Mouse (Mus musculus): ENCODE measurements around the gene Zbtb48. TPM values are rescaled to one million over a fixed set of nuclear protein-coding genes. Genes with fewer than 3 reads are reported as not detected.

The Zbtb48 gene
- total RNA-seq, 2 experiments from 2014 or later, result 3.4 to 3.6 TPM

- no peak for DNase-seq
These were observed 1.6 kb upstream of the Zbtb48 start for GRCm38 (mm10) chr4:152029087-152029486.

DNA sequence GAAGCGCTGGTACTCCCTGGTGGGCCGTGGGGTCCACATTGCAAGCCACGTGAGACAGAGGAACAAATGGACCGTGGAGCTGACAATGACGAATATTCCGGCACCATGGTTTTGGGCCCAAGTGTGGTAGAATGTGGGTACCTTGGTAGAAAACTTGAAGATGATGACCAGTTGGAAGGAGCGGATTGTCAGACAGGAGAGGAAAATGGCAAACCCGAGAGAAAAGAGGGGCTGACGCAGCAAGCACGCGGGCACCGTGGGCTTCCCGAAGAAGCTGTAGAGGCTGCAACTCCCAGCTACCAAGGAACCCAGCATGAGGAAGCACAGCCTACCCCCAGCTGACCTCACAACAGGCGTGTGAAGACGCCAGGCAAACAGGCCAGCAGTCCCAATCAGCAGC, 985 bp upstream of the Zbtb48 start:
- no peak for DNase-seq

DNA sequence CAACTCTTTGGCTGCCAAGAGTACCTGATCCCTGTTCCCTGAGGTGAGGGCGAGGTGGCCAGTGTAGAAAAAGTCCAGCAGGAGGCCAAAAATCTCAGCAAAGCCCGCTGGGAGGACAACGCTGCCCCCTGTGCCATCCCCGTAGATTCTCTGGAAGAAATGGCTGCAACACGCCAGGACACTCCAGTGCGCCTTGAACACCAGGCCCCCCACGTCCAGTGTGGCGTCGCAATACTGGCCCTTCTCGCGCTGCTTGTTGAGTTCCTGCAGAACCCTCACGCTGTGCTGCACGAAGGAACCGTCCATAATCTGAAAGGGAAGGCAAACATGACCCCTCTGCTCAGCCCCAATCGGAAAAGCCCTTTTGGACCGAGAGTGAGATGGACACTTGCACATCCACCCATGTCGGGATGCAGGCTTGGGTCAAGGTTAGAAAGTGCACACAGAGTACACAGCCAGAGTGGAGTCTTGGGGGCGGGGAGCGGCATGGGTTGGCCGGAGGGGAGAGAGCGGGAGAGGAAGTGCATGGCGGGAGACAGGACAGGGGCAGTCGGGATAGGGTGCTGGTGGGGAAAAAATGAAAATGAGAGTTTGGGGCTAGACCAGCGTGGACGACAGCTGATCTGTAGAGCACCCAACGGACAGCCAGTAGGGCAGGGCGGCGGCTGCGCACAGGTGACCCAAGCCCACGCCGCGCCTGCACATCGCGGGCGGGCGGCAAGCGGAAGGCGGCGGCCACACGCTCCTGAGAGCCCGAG, 541 bp downstream of the Zbtb48 start:
- peak in 1 of 2 experiments; percentile 44 for DNase-seq

GRCm38 (mm10) chr4:152024525-152024924, 2.9 kb downstream of the Zbtb48 start:
- no peak for DNase-seq

DNA sequence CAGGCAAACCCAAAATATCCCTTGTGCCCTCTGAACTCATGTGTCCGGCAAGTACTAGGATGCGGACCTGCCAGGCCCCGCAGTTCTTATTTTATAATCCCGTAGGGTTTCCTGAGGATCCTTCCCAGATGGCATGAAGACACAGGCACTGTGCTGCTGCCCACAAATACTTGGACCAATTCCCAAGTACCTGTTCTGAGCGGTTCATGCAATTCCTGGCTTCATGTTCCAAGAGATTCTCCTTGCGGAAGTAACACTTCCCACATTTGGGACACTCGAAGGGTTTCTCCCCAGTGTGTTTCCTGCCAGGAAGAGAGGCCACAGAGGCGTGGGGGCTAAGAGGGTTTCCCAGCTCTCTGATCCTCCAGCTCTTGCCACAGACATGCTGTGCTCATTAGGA, 5.0 kb downstream of the Zbtb48 start:
- DNase-seq, result no peak

DNA sequence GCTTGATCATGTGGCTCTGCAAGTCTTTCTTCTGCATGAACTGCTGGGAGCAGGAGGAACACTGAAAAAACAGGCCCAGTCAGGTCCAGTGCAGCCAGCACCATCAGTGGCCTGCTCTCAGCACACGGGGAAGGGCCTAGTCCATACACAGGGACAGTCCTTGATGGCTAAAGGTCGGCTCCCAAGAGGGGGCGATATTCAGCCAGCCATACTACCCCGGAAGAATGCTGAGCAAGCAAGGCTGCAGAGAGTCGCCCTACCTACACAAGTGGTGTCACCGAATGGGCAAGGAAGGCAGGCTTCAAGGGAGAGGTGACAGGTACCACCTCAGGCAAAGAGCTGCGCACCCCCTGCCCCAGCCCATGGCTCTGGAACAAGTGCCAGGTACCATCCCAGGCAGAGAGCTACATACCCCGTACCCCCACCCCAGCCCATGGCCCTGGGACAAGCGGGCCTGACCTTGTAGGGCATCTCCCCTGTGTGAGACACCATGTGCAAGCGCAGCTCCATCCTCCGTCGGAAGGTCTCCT, 5.8 kb downstream of the Zbtb48 start:
- DNase-seq, result no peak

DNA sequence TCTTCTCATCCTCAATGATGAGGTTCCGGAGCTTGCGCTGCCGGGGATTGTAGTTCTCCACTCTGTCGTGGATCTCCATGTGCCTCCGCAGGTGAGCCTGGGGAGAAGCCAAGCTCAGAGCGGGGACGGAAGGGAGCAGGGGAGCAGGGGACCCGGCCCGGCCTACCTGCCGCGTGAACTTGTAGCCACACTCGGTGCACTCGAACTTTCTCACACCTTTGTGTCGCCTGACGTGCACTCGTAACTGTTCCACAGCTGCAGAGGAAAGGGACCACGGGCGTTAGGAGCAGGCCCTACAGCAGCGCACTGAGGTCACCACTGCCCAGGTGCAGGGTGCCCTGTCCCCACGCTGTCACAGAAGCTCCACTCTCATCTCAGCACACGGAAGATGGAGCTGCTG, 7.4 kb downstream of the Zbtb48 start:
- DNase-seq, result no peak

GRCm38 (mm10) chr4:152019073-152019472, 8.4 kb downstream of the Zbtb48 start:
- DNase-seq, result no peak

DNA sequence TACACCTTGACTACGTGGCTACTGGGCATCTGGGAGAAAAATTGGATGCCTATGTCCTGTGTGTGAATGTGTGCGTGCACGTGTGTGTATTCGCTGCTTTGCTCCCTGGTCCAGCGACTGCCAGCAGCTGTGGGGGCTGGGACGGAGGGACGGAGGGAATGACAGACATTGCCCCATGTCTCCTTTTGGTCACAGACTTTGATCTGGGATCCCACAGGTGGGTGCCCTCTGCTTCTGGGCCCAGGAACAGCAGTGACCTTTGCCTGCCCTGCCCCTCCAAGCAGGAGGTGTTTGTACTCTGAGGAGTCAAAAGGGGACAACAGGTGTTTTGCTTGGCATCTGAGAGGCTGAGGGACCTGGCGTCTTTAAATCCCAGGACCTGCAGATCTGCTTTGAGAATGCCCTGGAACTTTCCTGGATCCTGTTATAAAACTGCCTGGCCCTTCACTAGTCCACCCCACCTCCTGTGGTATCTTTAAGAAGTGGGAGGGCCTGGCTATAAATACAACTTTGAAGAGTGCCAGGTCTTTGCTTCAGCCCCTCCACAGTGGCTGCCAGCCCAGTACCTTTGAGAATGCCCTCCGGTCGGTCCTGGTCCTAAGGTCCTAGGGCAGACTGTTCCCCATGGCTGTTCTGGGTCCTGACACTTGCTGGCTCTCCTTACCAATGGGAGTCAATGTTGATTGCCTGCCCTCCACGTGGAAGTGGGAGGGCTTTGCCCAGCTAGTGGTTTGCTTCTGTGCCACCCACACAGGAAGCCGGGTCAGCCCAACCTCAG, 14.2 kb downstream of the Zbtb48 start:
- DNase-seq, result peak; percentile 68 to 86

GRCm38 (mm10) chr4:152012109-152012508, 15.4 kb downstream of the Zbtb48 start:
- DNase-seq, result no peak

DNA sequence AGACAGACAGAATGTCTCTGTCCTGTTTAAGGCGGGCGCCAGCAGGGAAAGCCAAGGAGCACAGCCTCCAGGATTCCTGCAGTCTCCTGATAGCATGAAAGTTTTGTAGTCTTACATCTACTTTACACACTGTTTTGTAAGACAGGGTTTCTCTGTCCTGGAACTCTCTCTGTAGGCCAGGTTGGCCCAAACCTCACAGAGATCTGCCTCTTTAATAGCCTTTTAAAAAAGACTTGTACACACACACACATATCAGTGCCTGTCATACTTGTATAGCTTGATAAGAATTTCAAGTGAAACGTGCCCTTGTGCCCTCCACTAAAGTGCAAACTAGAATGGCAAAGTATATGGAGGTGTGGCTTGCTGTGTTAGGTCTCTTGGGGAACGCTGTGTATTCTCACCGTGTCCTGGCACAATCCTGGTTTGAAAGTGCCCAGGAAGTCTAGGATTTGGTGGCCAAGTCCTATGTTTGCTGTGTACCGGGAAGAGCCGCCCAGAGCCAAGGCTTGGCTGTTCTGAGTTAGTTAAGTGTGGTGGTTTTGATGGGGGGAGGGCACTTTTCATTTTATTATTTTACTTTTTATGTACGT, 16.2 kb downstream of the Zbtb48 start:
- DNase-seq, result peak; percentile 34 to 42

- DNase-seq, result peak in 1 of 2 experiments; percentile 45
These were observed 16.8 kb downstream of the Zbtb48 start for GRCm38 (mm10) chr4:152010707-152011134.

- peak; percentile 75 to 78 for DNase-seq
These were observed 17.3 kb downstream of the Zbtb48 start for GRCm38 (mm10) chr4:152010091-152010706.

DNA sequence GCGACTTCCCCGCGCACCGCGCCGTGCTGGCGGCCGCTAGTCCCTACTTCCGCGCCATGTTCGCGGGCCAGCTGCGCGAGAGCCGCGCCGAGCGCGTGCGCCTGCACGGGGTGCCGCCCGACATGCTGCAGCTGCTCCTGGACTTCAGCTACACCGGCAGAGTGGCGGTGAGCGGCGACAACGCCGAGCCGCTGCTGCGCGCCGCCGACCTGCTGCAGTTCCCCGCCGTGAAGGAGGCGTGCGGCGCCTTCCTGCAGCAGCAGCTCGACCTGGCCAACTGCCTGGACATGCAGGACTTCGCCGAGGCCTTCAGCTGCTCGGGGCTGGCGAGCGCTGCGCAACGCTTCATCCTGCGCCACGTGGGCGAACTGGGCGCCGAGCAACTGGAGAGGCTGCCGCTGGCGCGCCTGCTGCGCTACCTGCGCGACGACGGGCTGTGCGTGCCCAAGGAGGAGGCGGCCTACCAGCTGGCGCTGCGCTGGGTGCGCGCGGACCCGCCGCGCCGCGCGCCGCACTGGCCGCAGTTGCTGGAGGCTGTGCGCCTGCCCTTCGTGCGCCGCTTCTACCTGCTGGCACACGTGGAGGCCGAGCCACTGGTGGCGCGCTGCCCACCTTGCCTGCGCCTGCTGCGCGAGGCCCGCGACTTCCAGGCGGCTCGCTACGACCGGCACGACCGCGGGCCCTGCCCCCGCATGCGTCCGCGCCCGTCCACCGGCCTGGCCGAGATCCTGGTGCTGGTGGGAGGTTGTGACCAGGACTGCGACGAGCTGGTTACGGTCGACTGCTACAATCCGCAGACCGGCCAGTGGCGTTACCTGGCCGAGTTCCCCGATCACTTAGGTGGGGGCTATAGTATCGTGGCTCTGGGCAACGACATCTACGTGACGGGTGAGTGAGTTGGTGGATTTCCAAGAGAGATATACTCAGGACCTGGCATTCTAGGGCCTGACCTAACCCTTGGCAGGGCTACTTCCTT, 18.1 kb downstream of the Zbtb48 start:
- peak; percentile 66 to 75 for DNase-seq

- DNase-seq, result peak; percentile 97
These were observed 18.8 kb downstream of the Zbtb48 start, which contains the start of gene Klhl21 for GRCm38 (mm10) chr4:152008622-152009075. Gene Klhl21, plus strand, starts transcription at chr4:152008803.

- no peak for DNase-seq
These were observed 19.3 kb downstream of the Zbtb48 start for GRCm38 (mm10) chr4:152008148-152008500.

DNA sequence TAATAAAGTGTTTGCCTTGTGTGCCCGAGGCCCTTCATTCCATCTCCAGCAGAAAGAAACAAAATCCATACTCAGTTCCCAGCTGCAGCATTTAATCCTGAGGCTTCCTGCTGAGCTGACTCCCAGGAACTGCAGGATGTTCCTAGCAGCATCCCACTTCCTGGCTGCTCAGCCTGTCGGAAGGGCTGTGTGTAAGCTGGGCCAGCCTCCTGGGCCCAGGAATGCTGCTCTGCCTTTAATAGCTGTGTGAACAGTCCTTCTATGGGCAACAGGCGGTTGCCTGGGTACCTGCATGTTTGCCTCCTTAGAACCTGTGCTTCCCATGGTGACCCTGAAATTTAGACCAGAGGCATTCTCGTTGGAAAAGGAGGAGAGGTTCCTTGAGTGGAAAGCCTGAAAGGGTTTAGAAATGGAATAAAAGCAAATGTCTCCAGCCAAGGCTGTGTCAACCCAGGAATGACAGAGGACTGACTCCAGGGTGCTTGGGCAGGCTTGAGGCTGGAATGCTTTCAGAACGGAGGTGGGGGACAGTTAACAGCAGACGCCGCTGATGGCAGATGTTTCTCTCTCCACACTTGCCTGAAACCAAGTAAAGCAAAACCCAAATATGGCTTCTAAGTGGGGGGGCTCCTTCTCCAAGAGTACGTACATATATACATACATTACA, 19.9 kb downstream of the Zbtb48 start:
- peak; percentile 42 to 51 for DNase-seq

GRCm38 (mm10) chr4:152006812-152007211, 20.7 kb downstream of the Zbtb48 start:
- no peak for DNase-seq

DNA sequence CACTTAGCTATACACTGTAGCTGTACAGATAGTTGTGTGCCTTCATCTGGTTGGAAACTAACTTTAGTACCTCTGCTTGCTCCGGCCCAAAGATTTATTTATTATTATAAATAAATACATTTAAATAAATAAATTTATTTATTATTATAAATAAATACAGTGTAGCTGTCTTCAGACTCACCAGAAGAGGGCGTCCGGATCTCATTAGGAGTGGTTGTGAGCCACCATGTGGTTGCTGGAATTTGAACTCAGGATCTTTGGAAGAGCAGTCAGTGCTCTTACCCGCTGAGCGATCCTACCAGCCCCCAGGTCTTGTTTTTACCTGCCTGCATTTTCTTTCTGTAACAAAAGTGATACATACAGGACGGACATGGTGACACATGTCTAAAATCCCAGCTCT, 21.3 kb downstream of the Zbtb48 start:
- DNase-seq, result no peak

DNA sequence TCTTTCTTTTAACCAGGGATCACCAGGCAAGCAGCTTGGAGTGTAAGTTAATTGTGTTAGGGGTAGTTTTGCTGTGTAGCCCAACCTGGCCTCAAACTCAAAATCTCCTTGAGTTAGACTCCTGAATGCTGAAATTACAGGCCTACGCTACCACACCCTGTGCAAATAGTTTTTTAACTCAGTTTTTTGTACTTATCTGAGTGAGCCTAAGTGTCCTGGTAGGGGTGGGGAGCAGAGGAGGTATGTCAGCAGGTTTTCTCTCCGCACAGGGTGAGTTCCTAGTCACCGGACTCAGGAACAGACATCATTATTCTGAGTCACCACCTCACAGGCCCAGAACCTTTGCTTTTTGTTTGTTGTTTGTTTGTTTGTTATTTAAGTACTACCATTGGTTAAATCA, 25.4 kb downstream of the Zbtb48 start:
- no peak for DNase-seq
